Mouse (Mus musculus) stomach, embryonic 16.5 days (tissue): ENCODE results near the gene Specc1. TPM values are rescaled to one million over a fixed set of nuclear protein-coding genes. Genes with fewer than 3 reads are reported as not detected.

Experiments
- ATAC-seq: fragments of 200-750 bp; cut with Nextera tagmentation; 2 replicates; pipeline ENCODE4 v1.8.0; 2017; ENCODE audit warnings: moderate number of reproducible peaks, moderate TSS enrichment; ENCODE audit not compliant: insufficient read depth, low FRiP score
- H3K27ac ChIP-seq: fragments of 300-500 bp; sonication (generic); 2 replicates; pipeline ENCODE4 v1.5.1; 2014; ENCODE audit warnings: low read length
- H3K27me3 ChIP-seq: fragments of 300-500 bp; sonication (generic); 2 replicates; pipeline ENCODE4 v1.6.1; 2014; ENCODE audit warnings: low read length, control low read depth, mixed read lengths; ENCODE audit not compliant: control insufficient read depth, insufficient read depth
- H3K36me3 ChIP-seq: fragments of 300-500 bp; sonication (generic); 2 replicates; pipeline ENCODE4 v1.6.1; 2014; ENCODE audit warnings: low read length; ENCODE audit not compliant: control insufficient read depth, insufficient read depth
- H3K4me1 ChIP-seq: fragments of 300-500 bp; sonication (generic); 2 replicates; pipeline ENCODE4 v1.6.1; 2014; ENCODE audit warnings: low read length, control low read depth, mixed read lengths; ENCODE audit not compliant: control insufficient read depth, insufficient read depth
- H3K4me2 ChIP-seq: fragments of 300-500 bp; sonication (generic); 2 replicates; pipeline ENCODE4 v1.6.1; 2014; ENCODE audit warnings: low read depth, low read length, mixed read lengths
- H3K4me3 ChIP-seq: fragments of 300-500 bp; sonication (generic); replicated peaks from 2 replicates; pipeline ENCODE4 v1.5.1; 2014; ENCODE audit warnings: mild to moderate bottlenecking, low read length
- H3K9ac ChIP-seq: fragments of 300-500 bp; sonication (generic); 2 replicates; pipeline ENCODE4 v1.6.1; 2014; ENCODE audit warnings: low read length
- H3K9me3 ChIP-seq: fragments of 300-500 bp; sonication (generic); replicated peaks from 2 replicates; pipeline ENCODE4 v1.6.1; 2016; ENCODE audit warnings: low read length, control low read depth; ENCODE audit not compliant: control insufficient read depth
- WGBS: fragments of 180-500 bp; shearing (Covaris S2); extraction: QIAGEN DNeasy Blood & Tissue Kit; methylation state at CpG from one replicate; pipeline ENCODE4 v1.1.7; 2014; 5-methylcytosine and 5-hydroxymethylcytosine counted together
- polyA plus RNA-seq: library from polyadenylated mRNA; unstranded; fragments of >200 nt; fragmentation: Nextera tagmentation; extraction: Ambion mirVana; gene quantifications from 2 replicates; pipeline ENCODE4 v1.2.1, GENCODE M21; 2015

Gene Specc1
- polyA plus RNA-seq, 1 experiment from 2014 or later, result 7.7 TPM

DNA sequence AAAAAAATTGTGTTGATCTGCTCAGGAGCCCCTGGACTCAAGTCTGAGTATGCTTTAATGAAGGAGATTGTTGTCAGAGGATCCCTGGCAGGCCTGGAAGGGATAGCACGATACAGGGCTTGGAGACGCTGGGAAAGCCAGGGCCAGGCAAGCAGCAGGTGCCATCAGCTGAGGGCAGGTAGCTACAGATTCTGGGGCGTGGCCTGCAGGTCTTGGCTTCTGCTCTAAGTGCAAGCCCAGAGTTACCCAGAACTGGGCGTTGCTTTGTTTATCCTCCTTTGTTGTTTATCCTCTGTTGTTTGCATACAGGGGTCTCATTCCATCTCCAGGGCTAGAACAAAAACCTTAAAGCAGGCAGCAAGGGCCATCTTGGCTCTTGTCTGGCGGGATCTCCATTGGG lies 296.8 kb downstream of the Specc1 start:
- Histone ChIP-seq H3K36me3 (no peaks in the 10 kb centered on the region), H3K4me2 (no peak overlapping the region), H3K27ac (0 out of 2 replicates have a peak overlapping the region, but pooled peaks have one; percentile 14), H3K9me3 (no peaks in the 10 kb centered on the region), H3K27me3 (peaks cover 8% of the 10 kb centered on the region; the same call in 1 of the 2 replicates), H3K4me3 (no peak overlapping the region), H3K4me1 (peaks cover 13% of the 10 kb centered on the region; the same call in 1 of the 2 replicates), H3K9ac (no peak overlapping the region)
- WGBS, result 63% methylated on average over 5 of the region's 5 CpGs
- ATAC-seq, result no peak

DNA sequence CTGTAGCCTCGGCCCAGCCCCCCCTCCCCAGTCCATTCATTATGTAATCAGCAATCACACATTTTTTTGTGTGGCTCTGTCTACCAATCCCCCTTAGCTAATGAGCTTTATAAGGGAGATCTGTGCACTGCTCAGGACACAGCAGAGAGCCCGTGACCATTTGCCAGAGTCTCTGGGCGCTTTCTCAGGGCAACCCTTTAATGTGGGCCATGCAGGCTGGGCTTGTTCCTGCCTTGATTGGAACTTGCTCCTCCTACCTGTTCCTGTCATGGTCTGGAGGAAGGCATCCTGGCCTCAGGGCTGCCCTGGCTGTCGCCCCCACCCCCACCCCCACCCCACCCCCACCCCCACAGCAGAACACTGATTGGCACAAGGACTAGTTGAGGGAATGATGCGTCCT lies 302.7 kb downstream of the Specc1 start:
- Histone ChIP-seq H3K27ac (no peak overlapping the region), H3K4me1 (no peaks in the 10 kb centered on the region), H3K4me2 (no peak overlapping the region), H3K9me3 (no peaks in the 10 kb centered on the region), H3K9ac (no peak overlapping the region), H3K36me3 (no peaks in the 10 kb centered on the region), H3K27me3 (no peaks in the 10 kb centered on the region), H3K4me3 (no peak overlapping the region)
- no peak for ATAC-seq
- 48% methylated on average over 5 of the region's 5 CpGs for WGBS

GRCm38 (mm10) chr11:62263599-62263998 lies 307.0 kb downstream of the Specc1 start:
- 55% methylated on average over 7 of the region's 7 CpGs for WGBS
- no peak overlapping the region for H3K4me2 ChIP-seq
- H3K9ac ChIP-seq, result no peak overlapping the region
- no peak overlapping the region for H3K4me3 ChIP-seq
- no peaks in the 10 kb centered on the region for H3K27me3 ChIP-seq
- H3K27ac ChIP-seq, result no peak overlapping the region
- no peaks in the 10 kb centered on the region for H3K36me3 ChIP-seq
- no peaks in the 10 kb centered on the region for H3K9me3 ChIP-seq
- H3K4me1 ChIP-seq, result no peaks in the 10 kb centered on the region
- no peak for ATAC-seq

GRCm38 (mm10) chr11:62264018-62264417 lies 307.5 kb downstream of the Specc1 start:
- Histone ChIP-seq H3K9ac (no peak overlapping the region), H3K4me2 (no peak overlapping the region), H3K4me1 (no peaks in the 10 kb centered on the region; the same call in 1 of the 2 replicates), H3K27ac (no peak overlapping the region), H3K36me3 (no peaks in the 10 kb centered on the region), H3K4me3 (no peak overlapping the region), H3K27me3 (no peaks in the 10 kb centered on the region), H3K9me3 (no peaks in the 10 kb centered on the region)
- ATAC-seq, result no peak
- WGBS, result 43% methylated on average over 7 of the region's 7 CpGs

- Histone ChIP-seq H3K9me3 (no peaks in the 10 kb centered on the region), H3K4me1 (no peaks in the 10 kb centered on the region; the same call in 1 of the 2 replicates), H3K4me2 (no peak overlapping the region), H3K27me3 (no peaks in the 10 kb centered on the region), H3K9ac (no peak overlapping the region), H3K36me3 (no peaks in the 10 kb centered on the region), H3K27ac (no peak overlapping the region), H3K4me3 (no peak overlapping the region)
- ATAC-seq, result no peak
- WGBS, result 76% methylated on average over 7 of the region's 7 CpGs
Measured at GRCm38 (mm10) chr11:62265642-62266041, 309.1 kb downstream of the Specc1 start.

DNA sequence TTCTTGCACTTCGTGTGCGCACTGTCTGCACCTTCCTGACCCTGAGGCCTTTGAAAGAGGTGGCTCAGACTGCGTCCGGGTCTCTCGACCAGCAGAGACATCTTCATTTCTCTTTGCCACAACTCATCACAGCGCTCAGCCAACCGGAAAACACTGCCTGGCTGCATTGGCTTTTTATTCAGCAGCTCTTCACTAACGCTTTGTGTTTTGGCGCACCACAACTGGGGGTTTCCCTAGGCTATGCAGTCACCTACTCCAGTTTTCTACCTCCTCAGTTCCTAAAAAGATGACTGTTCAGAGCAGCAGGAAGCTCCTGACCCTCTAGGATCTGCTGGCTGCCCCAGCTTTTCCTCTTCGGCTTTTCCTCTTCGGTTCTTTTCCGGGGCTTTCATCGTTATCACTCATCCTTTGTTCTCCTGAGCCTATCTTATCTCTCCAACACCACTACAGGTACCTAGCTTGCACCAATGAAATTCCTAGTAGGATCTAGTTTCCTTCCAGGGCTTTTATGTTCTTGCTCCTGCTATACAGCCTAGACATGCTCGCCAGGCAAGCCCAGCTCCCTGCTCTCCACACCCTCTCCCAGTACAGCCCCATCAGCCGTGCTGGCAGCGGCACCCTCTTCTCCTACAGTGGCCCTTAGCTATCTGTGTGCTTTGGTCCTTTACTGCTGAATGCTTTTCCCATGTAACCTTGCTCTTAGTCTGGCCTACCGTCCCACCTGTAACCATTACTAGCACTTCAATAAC lies 310.1 kb downstream of the Specc1 start:
- no peak overlapping the region for H3K9ac ChIP-seq
- no peaks in the 10 kb centered on the region; the same call in 1 of the 2 replicates for H3K4me1 ChIP-seq
- no peaks in the 10 kb centered on the region for H3K36me3 ChIP-seq
- H3K4me2 ChIP-seq, result no peak overlapping the region
- H3K27me3 ChIP-seq, result no peaks in the 10 kb centered on the region
- no peaks in the 10 kb centered on the region for H3K9me3 ChIP-seq
- no peak overlapping the region for H3K27ac ChIP-seq
- 62% methylated on average over 17 of the region's 17 CpGs for WGBS
- no peak overlapping the region for H3K4me3 ChIP-seq
- peak; percentile 53; the same call in 1 of the 2 replicates for ATAC-seq

- Histone ChIP-seq H3K4me1 (no peaks in the 10 kb centered on the region; the same call in 1 of the 2 replicates), H3K9me3 (no peaks in the 10 kb centered on the region), H3K9ac (no peak overlapping the region), H3K4me2 (no peak overlapping the region), H3K27me3 (no peaks in the 10 kb centered on the region), H3K27ac (no peak overlapping the region), H3K4me3 (no peak overlapping the region), H3K36me3 (no peaks in the 10 kb centered on the region)
- no peak for ATAC-seq
- WGBS, result 60% methylated on average over 8 of the region's 8 CpGs
Measured at GRCm38 (mm10) chr11:62268381-62268780, 311.8 kb downstream of the Specc1 start.

- H3K4me3 ChIP-seq, result no peak overlapping the region
- H3K4me2 ChIP-seq, result no peak overlapping the region
- no peak overlapping the region for H3K27ac ChIP-seq
- ATAC-seq, result no peak
- no peaks in the 10 kb centered on the region; the same call in 1 of the 2 replicates for H3K4me1 ChIP-seq
- H3K9ac ChIP-seq, result no peak overlapping the region
- H3K36me3 ChIP-seq, result no peaks in the 10 kb centered on the region
- 68% methylated on average over 12 of the region's 12 CpGs for WGBS
- no peaks in the 10 kb centered on the region for H3K9me3 ChIP-seq
- H3K27me3 ChIP-seq, result no peaks in the 10 kb centered on the region
Measured at GRCm38 (mm10) chr11:62269097-62269496, 312.5 kb downstream of the Specc1 start.

DNA sequence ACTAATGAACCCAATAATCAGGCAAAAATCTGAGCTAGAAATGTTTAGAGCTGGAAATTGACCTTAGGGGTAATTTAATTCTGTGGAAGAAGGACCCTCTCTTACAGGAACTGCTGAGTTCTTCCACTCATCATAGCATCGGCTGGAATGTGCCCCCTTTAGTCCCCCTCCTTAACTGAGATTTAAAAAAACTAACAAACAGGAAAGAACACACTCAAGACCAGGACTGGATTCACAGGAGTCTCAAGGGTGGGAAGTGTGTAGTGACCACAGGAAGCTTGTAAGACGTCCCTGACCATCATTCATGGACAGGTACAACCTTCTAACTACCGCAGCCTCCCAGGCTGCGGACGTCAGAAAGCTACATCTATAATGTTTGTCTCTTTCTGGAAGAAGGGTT lies 314.3 kb downstream of the Specc1 start:
- WGBS, result 46% methylated on average over 5 of the region's 5 CpGs
- H3K27ac ChIP-seq, result no peak overlapping the region
- ATAC-seq, result no peak
- H3K27me3 ChIP-seq, result no peaks in the 10 kb centered on the region
- H3K4me2 ChIP-seq, result no peak overlapping the region
- no peaks in the 10 kb centered on the region for H3K36me3 ChIP-seq
- H3K4me1 ChIP-seq, result no peaks in the 10 kb centered on the region; the same call in 1 of the 2 replicates
- H3K9ac ChIP-seq, result no peak overlapping the region
- H3K9me3 ChIP-seq, result no peaks in the 10 kb centered on the region
- H3K4me3 ChIP-seq, result no peak overlapping the region
